8 mouse cellular contexts compared by ENCODE assay signal in the genomic region with DNA sequence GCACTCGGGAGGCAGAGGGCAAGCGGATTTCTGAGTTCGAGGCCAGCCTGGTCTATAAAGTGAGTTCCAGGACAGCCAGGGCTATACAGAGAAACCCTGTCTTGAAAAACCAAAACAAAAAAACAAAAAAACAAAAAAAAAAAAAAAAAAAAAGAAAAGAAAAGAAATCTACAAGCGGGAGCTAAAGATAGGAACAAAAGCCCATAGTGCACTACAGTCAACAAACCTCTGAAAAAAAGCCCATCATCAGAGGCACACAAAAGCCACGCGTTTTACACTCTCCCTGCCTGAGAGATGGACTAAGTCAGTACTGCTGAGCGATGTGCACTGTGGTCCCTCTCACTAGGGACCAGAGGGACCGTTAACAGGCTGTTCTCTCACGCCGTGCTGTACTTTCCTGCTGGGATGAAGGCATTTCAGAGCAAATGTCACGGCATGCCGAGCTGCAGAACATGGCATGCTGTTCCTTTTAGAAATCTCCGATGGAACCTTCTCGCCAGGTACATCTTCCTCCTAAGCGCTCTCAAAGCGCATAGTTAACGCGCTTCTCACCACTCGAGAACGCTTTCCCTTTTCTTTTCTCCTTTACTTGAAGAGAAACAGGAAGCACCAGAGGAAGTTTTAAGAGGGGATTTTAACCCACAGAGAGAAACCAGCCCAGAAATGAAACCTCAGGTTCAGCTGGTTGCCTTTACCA. TPM values are rescaled to one million over a fixed set of nuclear protein-coding genes. Genes with fewer than 3 reads are reported as not detected.
DNase-seq lines count a peak whose midpoint lies in the region; ATAC-seq and TF ChIP-seq lines count a peak whose summit lies in the region.

No protein-coding gene starts in this region.

- no peak overlapping the region for H3K27ac ChIP-seq in kidney, embryonic 15.5 days
- H3K27ac ChIP-seq in heart, embryonic 15.5 days = no peak overlapping the region
- peak overlapping the region; percentile 50; the same call in 1 of the 2 replicates for H3K27ac ChIP-seq in liver, postnatal 0 days (ENCODE audit: low read depth)

- H3K27me3 ChIP-seq in kidney, embryonic 15.5 days = peaks cover 20% of the 10 kb centered on the region
- H3K27me3 ChIP-seq in heart, embryonic 15.5 days = peaks cover 18% of the 10 kb centered on the region
- no peaks in the 10 kb centered on the region for H3K27me3 ChIP-seq in liver, postnatal 0 days (ENCODE audit: insufficient read depth, low read length)

- no peak for TF ChIP-seq EP300 in liver, postnatal 0 days (IDR thresholded peaks at IDR 0.05; ENCODE audit: low read depth)

- H3K9me3 ChIP-seq in kidney, embryonic 15.5 days (replicated peaks) = no peaks in the 10 kb centered on the region
- H3K9me3 ChIP-seq in heart, embryonic 15.5 days (replicated peaks) = no peaks in the 10 kb centered on the region
- no peaks in the 10 kb centered on the region for H3K9me3 ChIP-seq in liver, postnatal 0 days (ENCODE audit: low read length)

- peaks cover 18% of the 10 kb centered on the region; the same call in 1 of the 2 replicates for H3K4me1 ChIP-seq in kidney, embryonic 15.5 days
- peaks cover 7% of the 10 kb centered on the region for H3K4me1 ChIP-seq in heart, embryonic 15.5 days (replicated peaks)
- H3K4me1 ChIP-seq in liver, postnatal 0 days (ENCODE audit: insufficient read depth) = peaks cover 25% of the 10 kb centered on the region

- peak overlapping the region; percentile 26 for H3K4me3 ChIP-seq in kidney, embryonic 15.5 days (replicated peaks)
- peak overlapping the region; percentile 44 for H3K4me3 ChIP-seq in heart, embryonic 15.5 days
- H3K4me3 ChIP-seq in liver, postnatal 0 days (ENCODE audit: low read depth, low read length) = peak overlapping the region; percentile 50

- no peak for TF ChIP-seq CTCF in brain, embryonic 14.5 days (IDR thresholded peaks at IDR 0.05; ENCODE audit: borderline replicate concordance, extremely low read depth, insufficient read depth, insufficient read length)
- no peak for TF ChIP-seq CTCF in liver, postnatal 0 days (IDR thresholded peaks at IDR 0.05; ENCODE audit: low read depth)

- no peak for DNase-seq in kidney, postnatal 25 days
- peak; percentile 24 for DNase-seq in brain, embryonic 14.5 days (ENCODE audit: low read depth)
- no peak for DNase-seq in liver, postnatal 0 days
- DNase-seq in frontal cortex, adult 2 months (ENCODE audit: extremely low spot score in 1 of 2, low spot score in 1 of 2) = no peak
- no peak for DNase-seq in adrenal gland, postnatal 4 days (ENCODE audit: low spot score in 2 of 2)
- no peak for DNase-seq in spleen, postnatal 10 days (ENCODE audit: low spot score in 2 of 2)

- no peaks in the 10 kb centered on the region for H3K36me3 ChIP-seq in kidney, embryonic 15.5 days
- H3K36me3 ChIP-seq in heart, embryonic 15.5 days = no peaks in the 10 kb centered on the region
- no peaks in the 10 kb centered on the region for H3K36me3 ChIP-seq in liver, postnatal 0 days (replicated peaks; ENCODE audit: insufficient read depth, low read length)

- H3K9ac ChIP-seq in kidney, embryonic 15.5 days = no peak overlapping the region
- peak overlapping the region; percentile 38; the same call in 1 of the 2 replicates for H3K9ac ChIP-seq in heart, embryonic 15.5 days
- peak overlapping the region; percentile 49 for H3K9ac ChIP-seq in liver, postnatal 0 days (replicated peaks)

- H3K4me2 ChIP-seq in kidney, embryonic 15.5 days = peak overlapping the region; percentile 53
- peak overlapping the region; percentile 70 for H3K4me2 ChIP-seq in heart, embryonic 15.5 days
- H3K4me2 ChIP-seq in liver, postnatal 0 days (ENCODE audit: low read depth, low read length) = peak overlapping the region; percentile 71

- ATAC-seq in kidney, embryonic 15.5 days (replicated peaks; ENCODE audit: low FRiP score) = no peak
- no peak for ATAC-seq in heart, embryonic 15.5 days (replicated peaks; ENCODE audit: insufficient number of reproducible peaks, insufficient read depth, low FRiP score, low read depth)
- ATAC-seq in liver, postnatal 0 days = peak; percentile 3; the same call in 1 of the 2 replicates

- 20% methylated on average over 20 of the region's 20 CpGs for WGBS in kidney, embryonic 15.5 days
- WGBS in heart, embryonic 15.5 days = 13% methylated on average over 20 of the region's 20 CpGs
- WGBS in liver, postnatal 0 days (ENCODE audit: insufficient replicate concordance) = 24% methylated on average over 20 of the region's 20 CpGs

- TF ChIP-seq POLR2A in brain, embryonic 14.5 days (IDR thresholded peaks at IDR 0.05; ENCODE audit: borderline replicate concordance, extremely low read depth, insufficient read depth, insufficient read length, poor library complexity, severe bottlenecking) = no peak

RNA-seq across cellular contexts. Expression of a gene that starts 40.4 kb away (rescaled TPM):
- polyA plus RNA-seq in kidney, embryonic 15.5 days (2015; fragmentation: Nextera tagmentation; extraction: Ambion mirVana) = 16.3 and 17.0 TPM in 2 replicates
- polyA plus RNA-seq in brain, embryonic 14.5 days (2012; rRNA removed) = 7.1 and 10.3 TPM in 2 replicates
- polyA plus RNA-seq in heart, embryonic 15.5 days (2015; fragmentation: Nextera tagmentation; extraction: Ambion mirVana) = 7.7 and 8.3 TPM in 2 replicates
- polyA plus RNA-seq in liver, postnatal 0 days (2015; fragmentation: Nextera tagmentation; extraction: Ambion mirVana) = 7.9 and 9.0 TPM in 2 replicates
- polyA plus RNA-seq in frontal cortex, adult 2 months (2012; rRNA removed) = 3.1 and 3.5 TPM in 2 replicates
- 10 to 100 TPM; 18.8 to 22.4 TPM for total RNA-seq in adrenal gland, postnatal 4 days (2021)

RNA-seq across cellular contexts. Expression of a gene that starts 57.2 kb away (rescaled TPM):
- polyA plus RNA-seq in kidney, embryonic 15.5 days (2015; fragmentation: Nextera tagmentation; extraction: Ambion mirVana) = 1.7 and 2.2 TPM in 2 replicates
- 1.2 and 1.6 TPM in 2 replicates for polyA plus RNA-seq in brain, embryonic 14.5 days (2012; rRNA removed)
- 1.3 and 2.8 TPM in 2 replicates for polyA plus RNA-seq in heart, embryonic 15.5 days (2015; fragmentation: Nextera tagmentation; extraction: Ambion mirVana)
- polyA plus RNA-seq in liver, postnatal 0 days (2015; fragmentation: Nextera tagmentation; extraction: Ambion mirVana) = 17.1 and 21.8 TPM in 2 replicates
- polyA plus RNA-seq in frontal cortex, adult 2 months (2012; rRNA removed) = 2.3 and 3.1 TPM in 2 replicates
- total RNA-seq in adrenal gland, postnatal 4 days (2021) = 1 to 10 TPM; 6.6 to 6.7 TPM
